In the genomic region with DNA sequence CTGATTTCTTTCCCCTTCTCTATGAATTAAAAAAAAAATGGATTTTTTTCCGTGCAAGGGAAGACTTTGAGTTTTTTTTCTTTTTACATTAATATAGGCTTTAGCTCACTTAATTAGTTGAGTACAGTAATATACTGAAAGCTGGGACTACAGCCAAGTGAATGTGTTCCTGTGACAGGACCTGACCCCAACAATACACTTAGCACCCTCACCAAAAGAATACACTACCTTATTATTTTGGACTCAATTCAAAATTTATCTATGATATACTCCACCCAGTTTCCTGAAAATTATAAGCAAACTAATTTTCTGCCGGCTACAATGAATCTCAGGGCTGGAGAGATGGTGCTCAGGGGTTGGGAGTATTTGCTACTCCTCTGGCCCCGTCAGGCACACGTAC, we compare ENCODE assay signal across 17 mouse cellular contexts. TPM values are rescaled to one million over a fixed set of nuclear protein-coding genes. Genes with fewer than 3 reads are reported as not detected.
"Had no signal": no experiment of that assay in that cellular context is flagged by ENCODE, and none has a peak within 500 bp of the region (broad histone marks: within the 10 kb centered on the region; RNA-seq: fewer than 3 reads in every experiment).

No protein-coding gene starts in this region.

- H3K27me3 ChIP-seq: limb, embryonic 12.5 days; liver, embryonic 13.5 days; neural tube, embryonic 15.5 days had no signal

- H3K9ac ChIP-seq: limb, embryonic 12.5 days; liver, embryonic 13.5 days; liver, postnatal 0 days; neural tube, embryonic 15.5 days had no signal

- H3K4me3 ChIP-seq: limb, embryonic 12.5 days; liver, embryonic 13.5 days; midbrain, embryonic 10.5 days; myocyte; neural tube, embryonic 15.5 days had no signal

- H3K9me3 ChIP-seq: limb, embryonic 12.5 days; liver, embryonic 13.5 days; midbrain, embryonic 10.5 days; neural tube, embryonic 15.5 days had no signal

- DNase-seq: kidney, adult 11 months; kidney, postnatal 36 days; layer of hippocampus, adult 9-11 months; layer of hippocampus, postnatal 36 days; liver; liver, embryonic 13.5 days; liver, postnatal 0 days; midbrain, embryonic 14.5 days; right cerebral cortex, adult 18-20 months; right cerebral cortex, postnatal 25 days; thymus, postnatal 36 days had no signal

- ATAC-seq: hindbrain, postnatal 0 days had no signal

- H3K4me1 ChIP-seq: liver, embryonic 13.5 days; neural tube, embryonic 15.5 days had no signal

- H3K4me2 ChIP-seq: limb, embryonic 12.5 days; liver, embryonic 13.5 days; neural tube, embryonic 15.5 days had no signal

- H3K27ac ChIP-seq: hindbrain, postnatal 0 days; liver, embryonic 13.5 days; midbrain, embryonic 10.5 days; neural tube, embryonic 15.5 days had no signal

- H3K36me3 ChIP-seq: limb, embryonic 12.5 days; liver, embryonic 13.5 days; midbrain, embryonic 10.5 days; neural tube, embryonic 15.5 days had no signal

RNA-seq across cellular contexts. Expression of a gene that starts 47.7 kb away (rescaled TPM):
- polyA plus RNA-seq: midbrain, embryonic 10.5 days; myocyte; neural tube, embryonic 11.5 days had no signal
